Mouse (Mus musculus): ENCODE results near the gene Cxcr3. TPM values are rescaled to one million over a fixed set of nuclear protein-coding genes. Genes with fewer than 3 reads are reported as not detected.

Cxcr3 gene
- 0.19 and 0.90 TPM in 2 replicates for total RNA-seq (2021)
- long read RNA-seq, experiment 1 = 0 reads
- long read RNA-seq, experiment 2 = 0 reads

DNA sequence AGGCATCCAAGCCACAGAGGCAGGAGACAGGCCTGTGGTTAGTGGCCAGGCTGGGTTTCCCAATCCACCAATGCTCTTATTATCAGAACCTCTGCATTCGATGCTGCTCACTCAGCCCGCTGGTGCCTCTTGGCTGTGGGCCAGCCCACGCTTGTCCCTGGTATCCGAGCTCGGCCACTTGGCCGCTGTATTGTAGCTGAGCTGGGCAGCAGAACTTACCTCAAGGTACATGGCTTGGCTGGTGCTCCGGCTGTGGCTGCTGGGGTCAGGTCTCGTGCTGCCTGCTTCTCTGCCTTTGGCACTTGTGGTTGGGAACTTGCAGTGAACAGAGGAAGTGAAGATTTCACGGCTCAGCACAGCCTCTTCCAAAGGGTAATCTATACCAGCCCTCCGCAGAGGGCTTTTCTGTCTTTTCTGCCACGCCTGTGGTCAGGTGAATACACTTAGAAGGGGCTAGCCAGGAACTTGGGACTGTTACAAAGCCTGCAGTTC lies at the start of gene Cxcr3:
Gene Cxcr3 (minus strand): TSS at position 442 of the 492 bp plus-strand sequence.
- DNase-seq = peak; percentile 72

DNA sequence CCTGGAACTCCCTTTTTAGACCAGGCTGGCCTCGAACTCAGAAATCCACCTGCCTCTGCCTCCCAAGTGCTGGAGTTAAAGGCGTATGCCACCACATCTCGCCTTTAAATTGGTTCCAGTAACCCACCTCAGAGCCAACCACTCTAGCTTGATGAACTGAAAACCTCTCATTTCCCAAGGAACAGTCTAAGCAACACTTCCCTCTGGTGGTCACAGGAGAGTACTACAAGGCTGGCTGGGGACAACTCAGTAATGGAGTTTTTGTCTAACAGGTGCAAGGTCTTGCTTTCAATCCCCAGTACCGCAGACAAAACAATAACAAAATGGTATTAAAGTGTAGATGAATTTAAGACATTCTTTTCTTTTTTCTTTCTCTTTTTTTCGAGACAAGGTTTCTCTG lies 38.0 kb upstream of the Cxcr3 start:
- peak; percentile 66 for DNase-seq

DNA sequence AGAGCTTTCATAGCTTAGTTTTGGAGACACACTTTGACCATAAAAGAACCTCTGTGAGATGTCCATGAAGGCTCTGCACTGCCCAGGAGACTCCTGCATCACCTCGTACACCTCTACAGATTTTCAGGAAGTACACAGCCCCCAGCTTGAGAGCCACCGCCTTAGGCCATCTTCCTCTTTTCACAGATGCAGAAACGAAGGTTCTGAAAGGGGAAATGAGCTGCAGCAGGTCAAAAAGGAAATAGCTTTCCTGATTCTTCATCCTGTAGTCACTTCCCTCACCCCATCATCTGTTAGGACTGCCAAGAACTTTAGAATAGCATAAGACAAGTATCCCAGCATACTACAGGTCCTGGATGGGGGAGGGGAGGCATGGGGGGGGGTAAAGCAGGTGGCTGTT lies 36.2 kb upstream of the Cxcr3 start:
- no peak for DNase-seq

DNA sequence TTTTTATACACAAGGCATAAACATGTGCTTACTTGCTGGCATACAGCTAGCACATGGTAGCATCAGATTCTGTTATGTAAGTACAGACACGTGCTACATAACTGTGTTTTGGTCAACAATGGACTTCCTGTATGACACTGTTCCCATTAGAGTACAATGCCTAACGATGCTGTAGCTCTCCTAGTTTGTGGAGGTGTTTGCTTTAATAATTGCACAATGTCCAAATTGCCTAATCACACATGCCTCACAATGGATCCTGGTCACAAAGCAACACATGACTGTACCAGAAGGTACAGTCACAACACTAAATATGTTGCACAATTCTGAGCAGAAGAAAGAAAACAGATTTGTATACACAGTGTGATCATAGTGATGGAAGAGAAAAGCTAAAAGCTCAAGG lies 35.4 kb upstream of the Cxcr3 start:
- DNase-seq = no peak

DNA sequence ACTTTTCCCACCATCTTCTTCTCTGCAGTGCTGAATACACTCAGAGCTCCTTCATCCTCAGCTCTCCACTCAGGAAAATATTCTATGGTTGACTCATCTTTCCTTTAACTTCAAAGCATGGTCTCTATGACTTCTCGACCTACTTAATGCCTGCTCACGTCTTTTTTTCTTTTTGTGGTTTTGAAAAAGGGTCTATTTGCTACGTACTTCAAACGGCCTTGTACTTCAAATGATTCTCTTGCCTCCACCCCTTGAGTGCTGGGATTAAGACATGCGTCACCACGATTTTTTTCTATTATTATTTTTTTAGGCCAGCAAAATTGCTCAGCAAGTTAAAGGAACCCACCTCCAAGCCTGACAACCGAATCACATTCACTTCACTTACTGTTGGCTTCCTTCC lies 33.2 kb upstream of the Cxcr3 start:
- no peak for DNase-seq

DNA sequence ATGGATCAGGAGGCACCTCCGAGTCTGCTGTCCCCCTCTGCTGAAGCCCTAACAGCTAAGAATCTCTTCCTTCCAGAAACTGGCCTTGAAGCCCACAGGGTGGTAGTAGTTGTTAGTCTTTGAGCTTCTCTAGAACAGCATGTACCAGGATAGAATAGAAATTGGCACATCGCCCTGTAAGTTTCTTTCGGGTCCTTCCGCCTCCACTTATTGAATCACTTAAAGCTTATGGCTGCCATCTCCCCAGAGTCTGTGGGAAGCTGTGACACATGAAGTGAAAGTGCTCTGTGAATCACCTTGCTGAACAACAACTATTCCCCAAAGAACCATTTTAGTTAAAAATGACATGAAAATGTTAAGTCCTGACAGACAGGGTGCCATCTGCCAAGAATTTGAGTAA lies 31.0 kb upstream of the Cxcr3 start:
- no peak for DNase-seq

DNA sequence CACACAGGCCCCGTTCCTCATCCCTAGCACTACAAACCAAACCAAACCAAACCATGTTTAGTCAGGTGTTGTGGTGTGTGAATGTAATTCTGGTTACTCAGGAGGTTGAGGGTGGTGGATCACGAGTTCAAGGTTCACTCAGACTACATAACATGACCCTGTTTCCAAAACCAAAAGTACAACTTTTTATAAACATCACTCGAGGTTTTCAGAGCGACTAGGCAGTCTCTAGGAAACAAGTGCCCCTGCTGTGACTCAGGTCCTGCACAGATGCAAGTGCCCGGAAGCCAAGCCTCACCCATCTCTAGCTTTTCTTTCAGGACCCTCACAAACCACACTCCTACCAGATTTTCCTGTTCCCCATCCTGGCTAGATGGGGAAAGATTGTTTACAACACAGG lies 30.6 kb upstream of the Cxcr3 start:
- no peak for DNase-seq

DNA sequence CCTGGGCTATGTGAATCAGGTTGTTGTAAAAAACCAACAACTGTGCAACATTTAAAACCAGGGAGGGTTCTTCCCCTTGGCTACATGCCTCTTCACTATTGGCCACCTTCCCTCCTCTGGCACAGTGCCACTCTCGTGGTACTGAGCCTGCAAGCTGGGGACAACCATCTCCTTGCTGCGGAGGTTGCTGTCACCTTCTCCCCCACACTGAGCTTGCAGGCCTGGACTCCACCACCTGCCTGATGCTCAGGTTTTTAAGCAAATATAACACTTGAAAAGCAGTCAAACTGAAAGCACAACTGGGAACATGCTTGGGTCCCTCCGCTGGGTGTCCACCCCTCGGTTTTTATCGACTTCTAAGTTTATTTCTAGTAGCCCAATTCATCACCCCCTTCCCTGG lies 20.4 kb upstream of the Cxcr3 start:
- DNase-seq = peak; percentile 32

DNA sequence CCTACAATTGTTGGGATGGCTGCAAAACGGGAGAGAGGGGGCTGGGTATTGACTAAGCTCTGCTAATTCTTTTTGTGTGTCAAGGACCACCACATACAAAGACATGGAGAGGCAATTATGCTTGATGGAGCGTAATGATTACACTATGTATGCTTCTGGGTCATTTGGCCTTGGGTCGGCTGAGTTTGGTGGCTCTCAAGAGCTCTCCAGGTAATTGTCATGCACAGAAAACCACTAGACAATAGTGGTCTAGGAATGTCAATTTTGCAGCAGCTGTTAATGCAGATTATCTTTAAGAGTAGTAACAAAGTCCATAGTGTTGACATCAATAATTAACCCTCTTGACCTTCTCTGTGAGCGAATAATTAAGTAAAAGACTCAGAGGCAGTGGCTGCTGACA lies 16.1 kb upstream of the Cxcr3 start:
- DNase-seq = no peak

DNA sequence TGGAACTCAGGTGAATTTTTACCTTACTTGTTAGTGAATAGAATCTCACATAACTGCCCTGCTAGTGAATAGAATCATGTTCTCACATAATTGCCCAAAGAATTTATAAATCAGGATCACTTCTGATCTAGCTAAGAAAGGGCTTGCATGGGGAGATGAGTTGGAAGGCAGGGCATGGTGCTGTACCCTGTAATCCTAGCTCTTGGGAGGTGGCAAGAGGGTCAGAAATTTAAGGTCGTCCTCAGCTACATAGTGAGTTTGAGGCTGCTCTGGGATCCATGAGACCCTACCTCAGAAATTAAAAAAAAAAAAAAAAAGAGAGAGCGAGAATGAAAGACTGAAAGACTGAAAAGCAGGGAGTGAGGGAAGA lies 7.0 kb upstream of the Cxcr3 start:
- no peak for DNase-seq

DNA sequence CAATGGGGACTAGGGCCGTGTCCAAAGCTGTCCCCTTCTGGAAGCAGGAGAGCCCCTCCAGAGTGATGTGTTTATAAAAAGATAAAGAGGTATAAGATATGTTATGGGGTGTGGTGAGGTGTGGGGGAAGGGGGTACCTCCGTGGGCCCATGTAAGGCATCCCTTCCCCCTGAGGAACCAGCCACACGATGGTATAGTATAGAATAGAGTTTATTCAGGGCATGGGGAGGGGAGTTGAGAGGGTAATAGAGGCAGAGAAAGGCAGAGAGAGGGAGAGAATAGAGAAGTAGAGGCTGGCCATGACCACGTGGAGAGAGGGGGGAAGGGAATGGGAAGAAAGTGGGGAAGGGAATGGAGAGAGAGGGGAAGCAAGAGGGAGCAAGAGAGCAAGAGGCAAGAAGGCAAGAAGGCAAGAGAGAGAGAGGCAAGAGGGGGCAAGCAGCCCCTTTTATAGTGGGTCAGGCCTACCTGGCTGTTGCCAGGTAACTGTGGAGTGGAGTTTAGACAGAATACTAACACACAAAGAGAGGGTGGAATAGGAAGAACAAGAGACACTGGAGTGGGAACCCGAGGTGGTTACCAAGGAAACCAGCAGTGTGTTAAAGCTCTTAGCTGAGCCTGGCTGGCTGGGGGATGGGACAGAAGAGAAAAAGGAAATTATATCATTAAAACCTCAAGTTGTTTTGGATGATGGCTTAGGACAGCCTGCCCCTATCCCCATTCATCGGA lies 6.4 kb upstream of the Cxcr3 start:
- DNase-seq = no peak

DNA sequence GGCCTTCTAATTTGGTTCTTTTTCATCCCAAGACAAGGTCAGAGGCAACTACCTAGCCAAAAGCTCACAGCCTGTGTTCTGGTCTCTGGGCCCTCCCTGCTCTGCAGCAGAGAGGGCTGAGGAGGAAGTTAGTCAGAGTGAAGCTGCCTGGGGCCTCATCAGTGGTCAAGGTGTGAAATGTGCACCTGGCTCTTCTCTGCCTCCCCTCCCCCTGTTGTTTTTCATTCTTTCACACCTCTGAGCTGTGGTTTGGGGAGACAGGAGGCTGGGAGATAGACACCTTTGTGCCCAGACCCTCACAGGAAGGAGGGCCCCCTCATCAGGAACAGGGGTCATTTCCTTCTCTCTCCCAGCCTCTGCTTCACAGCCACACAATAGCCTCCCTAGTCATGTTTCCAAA lies 3.1 kb upstream of the Cxcr3 start:
- DNase-seq = no peak

DNA sequence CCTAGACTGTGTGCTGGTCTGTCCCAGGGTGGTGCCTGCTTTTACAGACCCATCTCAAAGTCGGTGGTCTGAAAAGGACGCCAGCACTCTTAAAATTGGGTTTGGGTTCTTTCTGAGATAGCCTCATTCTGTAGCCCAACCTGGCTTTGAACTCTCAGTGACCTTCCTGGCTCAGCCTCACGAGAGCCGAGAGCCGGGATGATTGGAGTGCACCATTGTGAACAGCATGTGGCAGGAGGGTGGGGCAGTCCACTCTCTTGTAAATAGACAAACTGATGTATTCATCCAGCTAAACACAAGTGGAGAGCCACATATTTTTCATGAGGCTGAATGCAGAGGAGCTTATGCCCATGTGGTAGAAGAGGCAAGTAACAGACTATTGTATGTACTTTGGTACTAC lies 912 bp upstream of the Cxcr3 start:
- DNase-seq = no peak

DNA sequence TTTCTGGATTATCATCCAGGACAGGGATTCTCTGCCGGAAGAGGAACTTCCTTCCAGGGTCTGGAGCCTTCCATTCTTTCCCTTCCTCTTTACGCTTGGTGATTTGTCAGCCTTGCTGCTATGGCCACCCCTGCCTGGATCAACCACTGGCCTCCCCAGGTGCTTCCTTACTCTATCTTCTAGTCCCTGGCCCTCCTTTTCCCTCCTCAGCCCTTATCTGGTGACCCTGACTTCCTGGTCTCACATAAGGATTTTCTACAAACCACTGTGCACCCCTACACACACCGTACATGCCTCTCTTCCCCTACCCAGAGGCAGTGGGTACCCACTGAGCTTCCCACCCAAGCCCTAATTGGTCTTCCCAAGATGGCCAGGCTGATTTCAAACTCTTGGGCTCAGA lies 781 bp downstream of the Cxcr3 start:
- DNase-seq = no peak

DNA sequence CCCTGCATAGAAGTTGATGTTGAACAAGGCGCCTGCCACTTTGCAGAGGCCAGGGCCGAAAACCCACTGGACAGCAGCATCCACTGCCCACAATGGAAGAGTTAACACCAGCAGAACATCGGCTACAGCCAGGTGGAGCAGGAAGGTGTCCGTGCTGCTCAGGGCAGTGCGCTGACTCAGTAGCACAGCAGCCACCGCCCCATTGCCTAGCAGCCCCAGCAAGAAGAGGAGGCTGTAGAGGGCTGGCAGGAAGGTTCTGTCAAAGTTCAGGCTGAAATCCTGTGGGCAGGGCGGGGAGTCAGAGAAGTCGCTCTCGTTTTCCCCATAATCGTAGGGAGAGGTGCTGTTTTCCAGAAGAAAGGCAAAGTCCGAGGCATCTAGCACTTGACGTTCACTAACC lies 1.4 kb downstream of the Cxcr3 start:
- no peak for DNase-seq

DNA sequence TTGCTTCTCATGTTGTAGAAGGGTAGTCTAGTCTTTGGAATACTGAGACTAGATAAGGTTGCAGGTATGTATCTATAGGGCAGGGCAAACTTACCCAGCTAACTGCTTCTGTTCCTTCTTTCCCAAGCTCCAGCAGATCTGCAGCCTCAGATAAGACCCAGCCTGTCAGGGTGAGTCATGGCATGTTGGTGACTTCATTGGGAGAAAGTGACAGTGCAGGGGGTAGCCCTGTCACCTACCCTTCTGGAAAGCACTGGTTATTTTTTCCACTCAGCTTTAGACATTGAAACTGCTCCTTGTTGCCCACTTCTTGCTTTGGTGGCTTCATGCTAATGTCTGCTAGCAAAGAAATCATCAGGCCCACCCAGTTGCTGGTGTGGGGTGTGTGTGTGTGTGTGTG lies 4.1 kb downstream of the Cxcr3 start:
- no peak for DNase-seq

DNA sequence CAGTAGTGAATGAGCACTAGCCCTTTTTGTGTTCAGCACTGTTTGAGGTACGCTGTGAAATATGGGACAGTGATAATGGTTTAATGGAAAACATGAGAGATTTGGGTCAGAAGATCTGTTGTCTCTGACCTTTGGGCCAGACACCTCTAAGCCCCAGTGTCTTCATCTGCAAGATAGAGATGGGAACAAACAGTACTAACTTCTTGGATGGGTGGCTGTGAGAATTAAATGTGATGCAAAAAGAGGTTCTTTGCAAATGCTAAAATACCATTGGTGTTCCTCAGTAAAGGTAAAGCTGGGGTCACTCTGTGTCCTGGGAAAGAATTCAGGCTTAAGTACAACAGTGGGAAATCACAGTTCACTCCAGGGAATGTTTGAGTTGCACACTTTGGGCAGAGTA lies 13.7 kb downstream of the Cxcr3 start:
- no peak for DNase-seq

DNA sequence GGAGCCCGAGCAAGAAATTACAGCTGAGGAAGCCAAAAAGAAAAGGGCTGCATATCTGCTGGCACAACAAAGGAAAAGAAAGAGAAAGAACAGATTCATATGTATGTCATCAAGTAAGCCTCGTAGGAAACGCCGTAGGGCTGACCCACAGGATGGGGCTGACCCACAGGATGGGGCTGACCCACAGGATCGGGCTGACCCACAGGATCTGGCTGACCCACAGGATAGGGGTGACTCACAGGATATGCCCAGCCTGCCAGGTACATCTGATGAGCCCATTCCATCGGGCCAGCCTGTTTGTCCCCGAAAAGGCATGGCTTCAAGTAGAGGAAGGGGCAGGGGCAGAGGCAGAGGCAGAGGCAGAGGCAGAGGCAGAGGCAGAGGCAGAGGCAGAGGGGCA lies 29.0 kb downstream of the Cxcr3 start:
- DNase-seq = peak; percentile 21

DNA sequence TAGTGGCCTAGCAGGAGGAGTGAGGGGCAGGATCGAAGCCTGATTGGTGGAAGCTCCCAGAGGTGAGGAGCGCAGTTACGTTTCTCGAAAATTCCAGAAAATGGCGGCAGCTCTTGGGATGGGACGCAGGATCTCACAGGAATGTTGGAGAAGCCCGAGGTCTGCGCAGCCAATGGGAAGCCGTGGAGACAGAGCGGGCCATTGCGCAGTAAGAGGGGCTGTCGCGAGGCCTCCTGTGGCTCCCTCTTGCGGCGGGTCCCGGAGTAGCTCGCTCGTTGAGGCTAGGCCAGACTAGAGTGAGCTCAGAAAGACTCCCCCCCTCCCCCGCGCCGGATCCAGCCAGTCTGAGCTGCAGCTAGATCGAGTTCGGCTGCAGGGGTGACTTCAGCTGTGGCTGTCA lies 35.8 kb downstream of the Cxcr3 start:
- DNase-seq = no peak

DNA sequence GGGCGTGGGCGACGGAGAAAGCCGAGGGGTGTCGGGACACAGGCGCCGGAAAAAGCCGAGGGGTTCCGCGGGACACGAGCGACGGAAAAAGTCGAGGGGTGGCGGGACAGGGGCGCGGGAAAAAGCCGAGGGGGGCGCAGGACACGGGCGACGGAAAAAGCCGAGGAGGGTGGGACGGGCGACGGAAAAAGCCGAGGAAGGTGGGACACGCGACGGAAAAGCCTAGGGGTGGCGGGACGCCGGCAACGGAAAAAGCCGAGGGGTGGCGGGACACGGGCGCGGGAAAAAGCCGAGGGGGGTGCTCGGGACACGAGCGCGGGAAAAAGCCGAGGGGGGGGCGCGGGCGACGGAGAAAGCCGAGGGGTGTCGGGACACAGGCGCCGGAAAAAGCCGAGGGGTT lies 36.5 kb downstream of the Cxcr3 start:
- no peak for DNase-seq

DNA sequence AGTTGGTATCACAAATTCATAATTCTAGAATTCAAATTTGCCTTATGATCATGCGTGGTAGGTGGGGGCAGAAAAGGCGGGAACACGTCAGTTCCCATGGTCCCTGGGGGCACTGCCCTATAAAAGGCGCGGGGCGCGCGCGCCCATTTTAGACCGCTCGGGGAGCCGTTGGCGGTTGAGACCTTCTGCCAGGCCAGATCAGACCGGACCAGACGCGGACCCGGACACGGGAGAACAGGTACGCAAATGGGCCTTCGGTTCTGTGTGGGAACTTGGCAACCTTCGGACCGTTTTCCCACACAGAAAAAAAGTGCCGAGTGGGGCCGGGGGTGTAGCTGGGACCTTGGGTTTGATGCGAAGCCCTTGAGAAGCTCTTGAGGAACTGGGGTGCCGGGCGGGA lies 38.4 kb downstream of the Cxcr3 start:
- no peak for DNase-seq
